Mouse (Mus musculus) liver, adult 2 months (tissue): ENCODE measurements at regions not wholly inside any gene's neighbourhood (a gene's known extent, or its start where the extent isn't known, plus 50 kb on each side); places are given as distances from the start of the nearest gene placed in this dataset.

Experiments
- CTCF ChIP-seq: fragments of 200-500 bp; IDR thresholded peaks from 2 replicates; pipeline ENCODE4 v1.5.1; 2011; ENCODE audit warnings: low read depth, low read length, control low read depth
- POLR2A ChIP-seq: fragments of 200-500 bp; IDR thresholded peaks from 2 replicates; pipeline ENCODE4 v1.6.1; 2011; ENCODE audit warnings: low read length, control low read depth; ENCODE audit not compliant: insufficient read depth; ENCODE audit errors: extremely low read depth

DNA sequence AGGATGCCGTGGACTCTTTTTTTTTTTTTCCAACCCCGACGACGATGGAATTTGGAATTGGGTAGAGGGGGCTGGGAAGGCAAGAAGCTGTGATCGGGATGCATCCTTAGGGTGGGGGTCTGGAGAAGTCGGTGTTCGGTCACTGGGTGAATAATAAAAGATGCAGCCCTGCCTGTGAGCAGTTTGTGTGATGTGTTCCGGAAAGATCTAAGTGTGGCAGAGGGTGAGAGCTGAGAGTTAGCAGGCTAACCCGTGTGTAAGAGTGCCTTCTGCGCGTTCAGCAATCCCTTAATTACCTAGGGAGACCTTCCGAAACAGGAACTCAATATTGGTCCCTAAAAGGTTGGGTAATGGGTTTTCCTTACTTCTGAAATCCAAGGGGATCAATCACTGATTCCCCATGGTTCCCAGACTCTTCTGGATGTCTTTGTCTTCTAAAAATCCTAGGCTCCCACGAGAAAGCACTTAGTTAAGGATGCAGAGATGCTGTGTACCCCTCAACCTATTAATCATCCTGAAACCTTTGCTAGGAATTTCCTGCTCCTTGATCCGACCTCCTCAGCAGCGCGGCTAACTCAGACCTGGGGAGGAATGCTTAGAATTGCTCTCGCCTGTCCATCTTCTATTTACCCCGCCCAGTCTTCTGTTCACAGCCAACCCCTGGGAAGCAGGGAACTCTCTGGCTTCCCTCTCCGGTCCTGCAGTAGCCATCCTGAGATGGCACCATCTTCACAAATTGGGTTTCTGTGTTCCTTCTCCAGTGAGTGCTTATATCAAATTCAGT lies 87.0 kb upstream of the Sertad2 start:
- no peak for TF ChIP-seq CTCF
- no peak for TF ChIP-seq POLR2A
